Mouse (Mus musculus) kidney, postnatal 14 days (tissue): ENCODE results near the gene Asrgl1.

Experiments
- DNase-seq: peaks from one replicate; pipeline ENCODE4 v3.0.0; 2022; ENCODE audit warnings: mixed read lengths

The Asrgl1 gene

DNA sequence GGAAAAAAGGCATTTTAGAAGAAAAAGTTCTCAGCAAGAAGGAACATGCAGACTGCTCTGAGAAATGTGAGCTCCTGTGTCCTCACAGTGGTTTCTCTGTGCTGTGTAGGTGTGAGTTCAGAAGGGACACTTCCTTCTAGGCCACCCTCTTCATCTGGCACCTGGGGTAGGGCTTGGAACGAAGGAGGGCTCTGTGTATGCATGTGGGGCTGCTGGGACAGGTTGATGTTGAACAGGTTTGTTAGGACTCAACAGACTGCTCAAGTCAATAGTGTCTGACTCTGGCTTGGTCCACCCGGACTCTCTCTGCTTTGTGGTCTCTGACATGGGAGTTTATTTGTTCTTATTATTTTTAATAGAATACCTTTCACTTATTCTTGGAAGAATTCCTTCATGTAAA, 65.1 kb downstream of the Asrgl1 start:
- DNase-seq, result no peak

DNA sequence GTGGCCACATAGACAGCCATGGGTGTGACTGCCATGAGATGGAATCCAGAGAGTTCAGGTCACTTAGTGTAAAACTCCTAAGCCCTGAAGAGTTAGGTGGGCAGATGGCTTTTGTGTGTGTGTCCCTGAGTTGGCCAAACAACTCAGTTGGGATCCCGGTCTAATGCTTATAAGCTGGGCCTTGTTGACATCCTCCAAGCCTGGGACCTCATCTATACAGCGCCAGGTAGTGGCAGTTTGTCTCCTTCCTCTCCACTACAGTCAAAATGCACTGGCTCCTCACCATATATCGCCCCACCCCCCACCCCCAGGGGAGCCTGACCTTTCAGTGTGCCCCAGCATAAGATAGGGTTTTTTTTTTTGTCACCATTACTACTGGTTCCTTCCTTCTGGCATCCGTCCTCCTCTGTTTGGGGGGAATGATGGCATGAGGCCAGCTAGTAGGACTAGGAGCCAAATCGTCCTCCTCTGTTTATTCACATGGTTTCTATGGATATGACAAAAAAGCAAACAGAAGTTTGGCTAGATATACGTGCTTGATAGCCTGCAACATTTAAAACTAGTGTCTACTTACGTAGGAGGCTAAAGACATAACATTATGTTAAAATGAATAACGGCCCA, 65.6 kb downstream of the Asrgl1 start:
- peak; percentile 59 for DNase-seq

DNA sequence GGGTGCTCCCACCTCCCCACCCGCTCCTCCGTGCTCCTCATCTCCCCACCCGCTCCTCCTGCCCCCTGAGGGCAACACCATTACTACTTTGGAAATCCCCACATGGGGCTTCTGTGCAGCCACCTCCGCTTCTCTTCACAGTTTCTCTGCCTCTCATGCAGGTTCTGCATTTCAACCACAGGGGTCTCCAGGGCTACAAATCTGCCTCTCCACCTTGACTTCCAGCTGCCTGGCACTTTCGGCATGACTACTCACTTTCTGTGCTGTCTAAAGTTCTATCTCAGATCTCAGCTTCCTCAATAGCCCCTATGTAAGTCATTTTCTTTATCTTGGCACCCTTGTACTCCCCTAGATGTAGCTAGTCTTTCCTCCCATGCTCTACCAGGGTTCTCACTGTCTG, 68.1 kb downstream of the Asrgl1 start:
- DNase-seq, result no peak

DNA sequence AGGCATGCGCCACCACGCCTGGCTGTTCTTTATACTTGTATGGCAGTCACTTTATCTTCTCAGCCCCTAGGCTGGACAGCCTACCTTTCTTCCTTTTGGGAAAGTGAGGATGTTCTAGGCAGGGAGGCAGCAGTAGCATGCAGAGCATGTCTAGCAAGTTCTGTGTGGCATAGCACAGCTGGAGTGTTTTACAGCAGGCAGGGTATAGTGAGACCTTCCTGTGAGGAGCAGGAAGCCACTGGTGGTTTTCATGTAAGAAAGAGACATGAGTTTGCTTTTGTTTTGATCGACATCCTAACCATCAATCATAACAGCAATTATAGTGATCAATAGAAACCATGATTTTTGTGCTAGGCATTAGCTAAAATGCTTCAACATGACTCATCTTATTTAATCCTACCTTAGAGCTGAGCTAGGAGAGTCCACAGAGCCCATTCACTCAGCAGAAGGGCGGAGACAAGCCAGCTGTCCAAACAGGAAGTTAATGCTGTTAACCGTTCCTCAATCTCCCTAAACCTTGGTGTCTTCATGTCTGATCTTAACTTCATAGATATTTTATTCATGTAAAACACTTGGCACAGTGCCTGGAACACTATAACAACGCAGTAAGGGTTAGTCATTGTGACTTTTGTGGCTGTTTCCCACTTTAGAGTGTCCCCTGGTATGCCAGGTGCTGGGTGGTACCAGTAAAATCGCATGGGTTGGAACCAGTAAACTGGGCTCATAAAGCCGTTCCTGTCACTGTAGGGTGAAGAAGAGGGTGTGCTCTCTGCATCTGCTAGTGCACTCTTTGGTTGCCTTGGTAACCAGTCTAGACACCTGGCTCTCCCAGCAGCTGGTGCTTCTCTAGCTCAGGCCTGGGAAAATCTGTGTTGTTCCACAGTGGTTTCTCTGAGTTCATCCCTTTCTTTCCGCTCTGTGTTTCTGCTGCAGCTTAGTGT, 69.5 kb downstream of the Asrgl1 start:
- peak; percentile 25 for DNase-seq

DNA sequence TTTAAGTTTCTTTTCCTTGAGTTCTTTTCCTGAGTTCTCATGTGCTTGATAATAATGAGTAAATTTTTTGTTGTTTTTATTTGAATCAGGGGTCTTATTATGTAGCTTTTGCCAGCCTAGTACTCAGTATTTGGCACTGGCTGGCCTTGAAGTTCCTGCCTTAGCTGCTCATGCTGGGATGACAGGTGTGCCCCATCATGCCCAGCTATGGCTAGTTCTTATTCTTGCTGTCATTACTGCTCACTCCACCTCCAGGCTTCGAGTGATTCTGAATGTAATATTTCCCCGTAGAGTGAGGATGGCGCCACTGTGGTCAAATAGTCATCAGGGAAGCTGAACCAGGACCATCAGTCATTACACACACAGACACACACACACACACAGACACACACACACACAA, 71.6 kb downstream of the Asrgl1 start:
- DNase-seq, result no peak

DNA sequence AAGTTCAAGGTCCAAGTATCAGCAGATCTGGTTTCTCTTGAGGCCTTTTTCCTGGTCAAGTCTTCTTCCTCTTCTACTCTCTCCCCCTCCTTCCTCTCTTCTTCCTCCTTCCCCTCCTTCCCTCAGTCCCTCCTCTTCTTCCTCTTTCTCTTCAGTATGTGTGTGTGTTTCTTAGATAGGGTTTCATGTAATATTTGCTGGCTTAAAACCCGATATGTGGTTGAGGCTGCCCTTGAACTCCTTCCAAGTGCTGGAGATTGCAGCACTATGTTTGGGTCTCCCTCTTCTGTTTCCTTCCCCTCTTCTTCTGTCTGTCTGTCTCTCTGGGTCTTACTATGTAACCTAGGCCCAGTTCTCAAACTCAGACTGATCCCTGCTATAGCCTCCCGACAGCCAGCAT, 72.6 kb downstream of the Asrgl1 start:
- DNase-seq, result no peak

DNA sequence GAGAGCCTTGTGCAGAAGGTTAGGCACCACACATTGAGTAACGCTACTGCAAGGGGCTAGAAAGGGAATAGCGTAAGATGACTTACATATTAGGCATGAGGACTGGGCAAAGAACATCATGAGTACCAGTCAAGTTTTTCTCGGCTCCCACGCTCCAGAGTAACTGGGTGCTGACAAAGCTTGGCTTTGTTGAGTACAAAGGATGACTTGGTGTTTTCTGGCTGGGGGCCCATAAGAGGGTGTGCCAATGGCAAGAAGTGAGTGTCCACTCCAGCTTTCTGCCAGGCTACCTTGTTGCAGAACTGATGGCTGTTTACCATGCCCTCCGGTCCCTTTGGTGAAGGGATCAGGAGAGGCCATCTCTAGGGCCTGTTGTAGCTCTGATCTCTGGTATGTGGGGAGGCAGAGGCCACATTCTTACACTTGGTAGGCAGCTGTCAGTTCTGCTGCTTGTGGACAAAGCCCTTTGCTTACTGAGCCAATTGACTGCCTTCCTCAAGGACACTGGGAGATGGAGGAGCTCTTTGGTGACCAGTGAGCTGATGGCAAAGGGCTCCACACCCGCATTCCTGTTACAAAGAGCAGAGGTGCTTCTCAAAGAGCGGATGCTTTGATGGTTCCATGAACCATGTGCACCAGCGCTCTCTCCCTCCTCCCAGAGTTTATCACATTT, 74.1 kb downstream of the Asrgl1 start:
- no peak for DNase-seq

DNA sequence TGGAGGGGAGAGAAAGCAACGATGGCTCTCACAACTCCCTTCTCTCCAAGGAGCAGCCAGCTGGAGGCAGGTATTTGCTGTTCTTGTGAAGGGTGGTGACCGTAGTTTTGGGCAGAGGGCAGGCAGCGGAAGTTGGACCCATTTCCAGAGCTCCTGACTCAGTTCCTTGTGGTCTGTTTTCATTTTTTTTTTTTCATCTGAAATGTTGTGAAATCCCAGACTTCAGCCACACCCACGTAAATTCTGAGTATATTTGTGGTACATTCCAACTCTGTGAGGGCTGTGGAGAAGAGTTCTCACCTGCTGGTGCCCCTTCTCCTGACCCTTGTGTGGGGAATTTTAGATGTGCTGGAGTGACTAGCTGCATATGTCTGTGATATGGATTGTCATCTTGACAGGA, 75.3 kb downstream of the Asrgl1 start:
- DNase-seq, result no peak
